Mouse (Mus musculus): ENCODE measurements at regions not wholly inside any gene's neighbourhood (a gene's known extent, or its start where the extent isn't known, plus 50 kb on each side); places are given as distances from the start of the nearest gene placed in this dataset.

GRCm38 (mm10) chr13:90341597-90342212 is 252.3 kb upstream of the Xrcc4 start:
- TF ChIP-seq CTCF (IDR thresholded peaks at IDR 0.05; ENCODE audit: extremely low read depth, insufficient read depth, insufficient read length, insufficient replicate concordance) (no peak), POLR2A (IDR thresholded peaks at IDR 0.05; ENCODE audit: low read depth, low read length) (no peak)
